Mouse (Mus musculus) ovary, postnatal 10 days (tissue): ENCODE measurements around the gene Rbpj.
A peak's percentile ranks its signal among the peaks of the same experiment; 100 is the strongest.
"Not testable (repeated sequence)": the region's sequence is repeated elsewhere in the genome, so short reads cannot be mapped to it uniquely, and the experiment has no call there.

Experiments
- DNase-seq: peaks from one replicate; pipeline ENCODE4 v3.0.0; 2022; ENCODE audit warnings: low spot score

Rbpj gene

GRCm38 (mm10) chr5:53670321-53670938 lies 204.5 kb downstream of the Rbpj start:
- DNase-seq: no peak

GRCm38 (mm10) chr5:53671507-53671906 lies 205.6 kb downstream of the Rbpj start:
- DNase-seq: no peak

- DNase-seq: peak; percentile 34
These were observed 206.4 kb downstream of the Rbpj start for GRCm38 (mm10) chr5:53672352-53672751.

- DNase-seq: not testable (repeated sequence)
These were observed 207.7 kb downstream of the Rbpj start for GRCm38 (mm10) chr5:53673493-53674150.

GRCm38 (mm10) chr5:53676671-53677070 lies 210.7 kb downstream of the Rbpj start:
- no peak for DNase-seq

GRCm38 (mm10) chr5:53678036-53678767 lies 212.2 kb downstream of the Rbpj start:
- no peak for DNase-seq

GRCm38 (mm10) chr5:53679651-53680050 lies 213.7 kb downstream of the Rbpj start:
- DNase-seq: no peak

- DNase-seq: no peak
These were observed 218.0 kb downstream of the Rbpj start for GRCm38 (mm10) chr5:53683916-53684315.

GRCm38 (mm10) chr5:53684417-53684816 lies 218.5 kb downstream of the Rbpj start:
- DNase-seq: no peak

GRCm38 (mm10) chr5:53685623-53686022 lies 219.7 kb downstream of the Rbpj start:
- no peak for DNase-seq

GRCm38 (mm10) chr5:53686379-53686778 lies 220.4 kb downstream of the Rbpj start:
- no peak for DNase-seq

- no peak for DNase-seq
These were observed 222.4 kb downstream of the Rbpj start for GRCm38 (mm10) chr5:53688326-53688725.

- no peak for DNase-seq
These were observed 225.6 kb downstream of the Rbpj start for GRCm38 (mm10) chr5:53691577-53691976.

GRCm38 (mm10) chr5:53692100-53692499 lies 226.1 kb downstream of the Rbpj start:
- no peak for DNase-seq

- no peak for DNase-seq
These were observed 226.7 kb downstream of the Rbpj start for GRCm38 (mm10) chr5:53692662-53693061.

GRCm38 (mm10) chr5:53696701-53697100 lies 230.7 kb downstream of the Rbpj start:
- DNase-seq: no peak

- DNase-seq: no peak
These were observed 231.8 kb downstream of the Rbpj start for GRCm38 (mm10) chr5:53697794-53698193.

- no peak for DNase-seq
These were observed 236.7 kb downstream of the Rbpj start for GRCm38 (mm10) chr5:53702686-53703085.
